Mouse (Mus musculus) G1E-ER4 (cell line): ENCODE measurements around the gene Hoxd4. TPM values are rescaled to one million over a fixed set of nuclear protein-coding genes. Genes with fewer than 3 reads are reported as not detected.

Experiments used
- GATA1 ChIP-seq: IDR thresholded peaks from one replicate; pipeline ENCODE4 v1.8.0; 2012; ENCODE audit warnings: low read length, inconsistent platforms
- polyA plus RNA-seq: library from polyadenylated mRNA; stranded (reverse); fragments of >175 nt; gene quantifications from 2 replicates; pipeline ENCODE4 v1.2.3, GENCODE M21; 2012

The Hoxd4 gene
- polyA plus RNA-seq, 1 experiment, result not detected

DNA sequence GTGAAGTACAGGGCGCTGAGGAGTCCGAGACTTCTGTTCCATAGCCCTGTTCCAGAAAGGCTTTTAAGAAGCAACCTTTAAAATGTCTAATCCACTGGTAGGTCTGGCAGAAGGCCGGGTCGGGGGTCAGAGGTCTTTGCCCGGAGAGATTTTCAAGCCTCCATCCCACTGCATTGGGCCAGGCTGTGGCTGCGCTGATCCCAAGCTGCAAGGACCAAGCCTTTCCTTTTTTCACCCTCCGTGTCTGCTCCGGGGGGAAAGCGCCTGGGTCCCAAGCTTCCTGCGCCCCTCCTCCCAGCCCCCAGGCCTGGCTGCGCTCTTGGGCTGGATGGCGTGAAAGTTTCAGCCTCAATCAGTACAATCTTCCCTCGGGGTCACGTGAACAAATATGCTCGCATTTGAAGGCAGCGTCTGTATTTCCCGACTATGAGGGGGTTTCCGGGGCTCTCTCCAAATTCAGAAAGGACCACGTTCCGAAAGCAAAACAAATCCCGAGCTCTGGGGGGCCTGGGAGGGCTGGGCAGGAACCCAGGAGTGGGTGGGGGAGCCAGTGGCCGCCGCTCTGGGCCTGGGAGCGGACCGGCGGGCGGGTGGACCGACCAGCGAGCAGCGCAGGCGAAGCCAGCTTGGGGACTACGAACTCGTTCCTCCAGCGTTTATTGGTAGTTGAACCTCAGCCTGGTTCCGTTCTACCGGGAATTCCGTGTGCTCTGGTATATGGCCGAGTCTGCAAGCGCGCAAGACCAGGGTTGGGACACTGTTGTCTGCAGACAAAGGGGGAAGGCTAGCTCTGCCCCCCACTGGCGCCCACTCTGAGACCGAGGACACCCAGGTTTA, 24.3 kb downstream of the Hoxd4 start:
- no peak for TF ChIP-seq GATA1

DNA sequence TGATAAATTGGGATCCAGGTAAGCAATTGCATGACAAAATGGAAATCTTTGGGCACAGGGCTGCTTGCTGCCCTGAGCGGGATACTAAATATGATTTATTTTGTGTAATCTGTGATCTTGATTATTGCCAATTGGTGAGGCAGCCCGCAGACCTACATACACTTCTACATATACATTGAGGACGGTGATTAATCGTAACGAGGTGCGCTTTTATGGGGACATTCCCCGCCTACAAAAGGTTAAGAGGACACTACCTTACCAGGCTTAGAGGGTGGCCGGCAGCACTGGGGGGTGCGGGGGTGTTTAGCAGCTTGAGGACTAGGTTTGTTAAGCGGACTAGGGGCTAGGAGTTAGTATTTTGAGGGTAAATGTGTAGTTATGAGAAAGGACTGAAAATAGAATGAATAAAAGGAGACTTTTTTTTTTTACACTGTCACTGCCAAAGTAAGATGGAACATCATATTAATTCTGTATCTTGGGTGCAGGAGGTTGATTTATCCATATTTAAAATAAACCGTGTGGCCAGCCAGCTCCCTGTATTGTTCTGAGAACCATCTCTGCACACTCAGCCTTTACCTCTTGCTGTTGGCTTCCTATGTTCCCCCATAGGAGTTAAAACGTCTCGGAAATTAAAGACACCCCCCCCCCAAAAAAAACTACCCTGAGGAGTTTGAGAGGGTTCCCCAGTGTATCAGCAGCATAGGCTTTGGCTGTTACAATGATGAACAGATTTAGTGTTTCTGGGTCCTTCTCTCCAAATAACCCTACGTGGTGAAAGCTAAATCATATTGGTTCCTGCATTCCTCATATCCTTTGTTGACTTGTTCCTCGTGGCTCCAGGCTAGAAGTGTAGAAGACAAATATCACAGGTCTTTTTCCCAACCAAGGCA, 25.2 kb downstream of the Hoxd4 start:
- no peak for TF ChIP-seq GATA1

DNA sequence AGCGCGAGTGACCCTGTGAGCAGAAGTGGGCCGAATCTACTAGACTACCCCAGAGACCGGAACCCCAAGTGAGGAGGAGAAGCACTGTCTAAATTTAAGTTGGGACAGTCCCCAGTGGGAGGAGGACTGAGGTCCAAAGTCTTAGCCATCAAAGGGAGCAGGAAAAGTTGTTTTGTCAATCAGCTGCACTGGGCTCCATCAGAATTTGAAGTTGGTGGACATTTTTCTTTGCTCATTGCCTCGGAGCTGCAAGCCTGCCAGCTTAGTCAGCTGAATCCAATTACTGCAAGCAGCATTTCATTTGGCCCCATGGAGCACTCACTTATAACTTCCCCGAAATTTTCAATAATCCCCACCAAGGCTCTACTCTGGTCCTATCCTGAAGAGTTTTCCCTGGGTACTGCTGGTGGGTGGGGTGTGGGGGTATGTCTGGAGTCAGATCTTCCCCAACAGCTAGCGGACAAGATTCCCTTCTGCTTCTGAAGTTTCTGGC, 25.9 kb downstream of the Hoxd4 start:
- TF ChIP-seq GATA1, result no peak

DNA sequence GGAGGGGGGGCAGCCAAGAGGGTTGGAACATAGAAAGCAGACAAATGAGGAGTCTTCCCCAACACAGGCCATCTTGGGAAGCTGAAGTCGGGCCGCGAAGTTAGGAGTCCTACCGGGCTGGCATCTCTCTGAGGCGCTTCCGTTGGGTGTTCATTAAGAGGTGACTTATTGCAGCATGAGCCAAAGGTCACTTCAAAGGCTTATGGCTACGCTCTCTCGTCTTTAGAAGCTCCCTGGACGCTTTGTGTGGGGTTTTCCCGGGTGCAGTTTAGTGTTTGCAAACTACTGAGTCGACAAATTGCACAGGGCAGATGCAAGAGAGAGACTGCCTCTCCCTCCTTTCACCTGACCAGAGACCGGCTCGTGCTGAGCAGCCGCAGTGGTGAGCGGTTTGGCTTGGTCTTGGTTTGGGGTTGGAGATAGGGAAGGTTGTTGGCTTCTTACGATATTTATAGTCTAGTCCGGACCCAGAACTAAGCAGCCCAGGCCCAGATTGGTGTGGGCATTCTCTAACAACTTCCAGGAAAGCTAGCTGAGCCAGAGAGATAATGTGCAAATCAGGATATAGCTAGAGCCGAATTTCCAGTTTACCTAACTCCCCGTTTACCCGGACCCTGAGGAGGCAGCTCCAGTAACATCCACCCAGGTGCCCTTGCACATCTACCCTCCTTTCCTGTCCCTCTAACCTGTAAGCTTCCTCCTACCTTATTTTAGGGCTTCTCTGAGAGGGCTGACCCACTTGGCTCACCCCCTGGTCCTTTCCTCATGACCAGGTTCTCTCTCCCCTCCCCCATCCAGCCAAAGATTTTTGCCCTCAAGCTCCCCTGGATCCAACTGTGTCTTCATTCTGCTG, 27.1 kb downstream of the Hoxd4 start:
- no peak for TF ChIP-seq GATA1

DNA sequence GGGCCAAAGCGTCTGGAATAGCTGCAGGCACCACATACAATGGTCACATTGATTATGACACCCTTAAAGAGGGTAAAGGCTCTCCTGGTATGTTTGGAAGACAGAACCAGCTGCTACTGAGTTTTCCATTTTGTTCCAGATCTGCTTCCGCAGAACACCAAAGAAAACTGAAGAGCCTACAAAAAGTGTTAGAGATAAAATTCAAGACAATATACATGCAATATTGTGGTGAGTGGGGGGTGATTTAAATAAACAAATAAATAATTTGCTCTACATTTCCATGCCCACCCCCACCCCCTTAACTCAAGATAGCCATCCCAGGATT, 27.7 kb downstream of the Hoxd4 start:
- TF ChIP-seq GATA1, result no peak

DNA sequence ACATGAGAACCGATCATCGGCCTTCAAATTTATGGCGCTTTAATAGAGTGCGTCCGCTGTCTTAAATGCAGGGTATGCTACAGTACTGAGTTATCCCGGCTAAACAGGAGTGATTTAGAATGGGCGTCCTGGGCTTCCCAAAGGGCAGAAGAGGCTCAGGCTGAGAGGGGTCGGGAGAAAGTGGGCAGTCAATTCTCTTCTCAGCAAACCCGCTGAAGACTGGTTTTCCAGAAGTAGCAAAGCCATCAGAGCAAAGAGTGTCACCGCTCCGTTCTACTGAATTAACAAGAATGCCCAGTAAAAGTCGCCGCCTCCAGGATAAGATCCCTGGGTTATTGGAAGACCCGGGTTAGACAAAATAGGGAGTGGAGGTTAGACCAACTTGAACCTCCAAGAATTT, 28.1 kb downstream of the Hoxd4 start:
- TF ChIP-seq GATA1, result no peak

DNA sequence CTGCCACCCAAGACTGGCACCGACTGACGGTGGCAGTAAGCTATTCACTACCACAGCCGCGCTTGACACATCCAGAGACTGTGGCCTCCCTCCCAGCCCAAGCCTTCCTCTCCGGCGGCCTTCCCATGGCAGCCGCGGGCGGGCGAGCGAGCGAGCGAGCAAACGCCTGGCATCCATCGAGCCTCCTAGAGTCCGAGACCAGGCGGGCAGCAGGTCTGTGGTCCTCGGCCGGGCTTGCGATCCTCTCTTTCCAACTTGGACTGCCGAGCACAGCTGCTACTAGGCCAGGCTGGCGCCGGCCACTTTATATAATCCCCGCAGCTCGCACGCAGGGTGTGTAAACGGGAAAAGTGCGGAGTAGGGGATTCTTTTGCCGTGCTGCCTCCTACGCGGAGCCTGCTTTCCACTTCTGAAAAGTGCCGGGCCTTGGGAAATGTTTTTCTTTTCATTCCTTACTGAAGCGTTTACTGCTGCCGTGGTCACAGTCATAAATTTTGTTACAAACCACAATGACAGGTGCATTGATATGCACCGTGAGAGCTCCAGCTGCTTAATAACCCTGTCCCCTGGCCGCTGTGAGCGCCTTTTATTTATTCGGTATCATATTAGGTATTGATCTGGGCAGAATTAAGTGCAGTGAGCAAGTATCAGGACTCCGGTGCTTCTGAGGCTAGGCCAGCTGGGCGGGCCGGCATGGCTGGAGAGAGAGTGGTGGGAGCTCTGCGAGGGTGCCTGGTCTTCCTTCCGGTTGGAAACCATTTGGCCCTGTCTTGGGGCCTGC, 28.8 kb downstream of the Hoxd4 start:
- no peak for TF ChIP-seq GATA1

DNA sequence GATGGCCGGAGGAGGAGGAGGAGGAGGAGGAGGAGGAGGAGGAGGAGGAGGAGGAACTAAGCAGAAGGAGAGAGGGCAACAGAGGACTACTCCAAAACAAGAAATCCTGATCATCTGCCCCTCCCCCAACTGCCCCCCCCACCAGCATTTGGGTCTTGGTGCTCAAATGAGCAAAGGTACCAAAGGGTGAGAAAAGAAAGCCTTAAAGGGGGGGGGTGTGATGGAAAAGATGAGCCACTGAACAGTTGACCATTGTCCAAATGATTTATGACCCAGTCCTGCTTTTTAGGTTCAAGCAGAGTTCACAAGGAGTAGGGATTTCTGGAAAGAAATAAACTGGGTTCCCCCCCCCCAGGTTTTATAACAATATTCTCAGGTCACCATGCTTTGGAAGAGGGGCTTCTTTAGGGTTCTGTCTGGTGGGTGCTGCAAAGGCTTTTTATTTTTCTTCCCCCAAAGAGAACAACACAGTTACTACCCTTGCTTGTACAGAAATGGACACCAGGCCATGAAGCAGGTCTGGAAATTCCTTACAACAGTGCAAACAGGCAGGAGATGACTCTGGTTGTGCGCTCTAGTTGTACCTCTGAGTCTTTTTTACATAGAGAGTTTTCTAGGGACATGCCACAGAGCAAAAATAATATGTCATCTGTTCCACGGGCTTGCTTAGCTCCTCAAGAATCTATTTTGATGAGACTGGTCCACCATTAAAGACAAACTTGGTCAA, 29.7 kb downstream of the Hoxd4 start:
- no peak for TF ChIP-seq GATA1

DNA sequence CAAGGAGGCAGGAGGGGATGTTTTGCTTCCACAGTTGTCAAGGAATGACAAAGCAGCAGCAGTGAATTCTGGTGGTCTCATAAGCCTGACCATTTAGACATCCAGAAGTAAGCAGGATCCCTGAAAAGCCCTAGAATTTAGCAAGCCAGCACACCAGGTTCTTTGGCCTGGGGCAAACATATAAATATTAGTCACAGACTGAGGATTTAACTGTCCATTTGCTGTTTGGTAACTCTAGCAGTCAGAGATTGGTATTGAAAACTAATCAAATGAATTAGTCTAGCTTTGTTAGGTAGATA, 30.2 kb downstream of the Hoxd4 start:
- no peak for TF ChIP-seq GATA1

DNA sequence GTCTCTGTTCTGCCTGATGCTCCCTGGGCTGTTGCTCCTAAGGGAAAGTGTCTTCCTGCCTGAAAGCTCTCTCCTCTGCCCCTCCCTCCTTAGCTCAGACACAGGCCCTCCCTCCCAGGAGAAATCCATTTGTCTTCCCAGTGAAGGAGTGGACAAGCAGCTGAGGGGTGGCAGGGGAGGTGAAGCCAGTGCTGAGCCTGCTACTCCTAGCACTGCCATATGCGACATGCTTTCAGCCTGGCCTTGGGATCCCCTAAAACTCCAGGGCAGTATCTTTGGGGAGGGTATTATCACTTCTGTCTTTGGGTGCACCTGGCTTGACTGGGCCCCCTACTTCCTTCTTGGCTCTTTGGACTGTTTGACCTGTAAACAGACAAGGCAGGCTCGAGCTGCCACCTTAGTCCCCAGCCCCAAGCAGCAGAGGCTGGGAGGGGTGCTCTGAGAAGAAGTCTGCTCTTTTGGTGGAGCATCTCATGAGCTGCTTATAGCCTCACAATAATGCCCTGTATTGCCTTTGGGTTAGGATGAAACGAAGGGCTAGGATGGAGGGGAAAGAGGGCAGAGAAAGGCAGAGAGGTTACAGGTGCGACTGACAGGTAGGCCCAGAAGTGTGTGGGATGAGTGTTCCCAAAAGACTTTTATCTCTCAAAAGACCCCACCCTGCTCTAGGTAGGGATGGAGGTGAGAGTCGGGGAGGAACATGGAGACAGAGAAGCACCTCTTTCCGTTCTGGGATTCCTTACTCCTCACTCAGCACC, 34.0 kb downstream of the Hoxd4 start:
- TF ChIP-seq GATA1, result no peak

DNA sequence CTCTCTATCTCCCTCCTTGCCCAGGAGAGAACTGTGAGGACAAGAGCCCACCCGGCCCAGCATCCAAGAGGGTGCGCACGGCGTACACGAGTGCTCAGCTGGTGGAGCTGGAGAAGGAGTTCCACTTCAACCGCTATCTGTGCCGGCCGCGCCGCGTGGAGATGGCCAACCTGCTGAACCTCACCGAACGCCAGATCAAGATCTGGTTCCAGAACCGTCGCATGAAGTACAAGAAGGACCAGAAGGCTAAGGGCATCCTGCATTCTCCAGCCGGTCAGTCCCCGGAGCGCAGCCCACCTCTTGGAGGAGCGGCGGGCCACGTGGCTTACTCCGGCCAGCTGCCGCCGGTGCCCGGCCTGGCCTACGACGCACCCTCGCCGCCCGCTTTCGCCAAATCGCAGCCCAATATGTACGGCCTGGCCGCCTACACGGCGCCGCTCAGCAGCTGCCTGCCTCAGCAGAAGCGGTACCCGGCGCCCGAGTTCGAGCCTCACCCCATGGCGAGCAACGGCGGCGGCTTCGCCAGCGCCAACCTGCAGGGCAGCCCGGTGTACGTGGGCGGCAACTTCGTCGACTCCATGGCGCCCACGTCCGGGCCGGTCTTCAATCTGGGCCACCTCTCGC, 34.7 kb downstream of the Hoxd4 start:
- TF ChIP-seq GATA1, result no peak

DNA sequence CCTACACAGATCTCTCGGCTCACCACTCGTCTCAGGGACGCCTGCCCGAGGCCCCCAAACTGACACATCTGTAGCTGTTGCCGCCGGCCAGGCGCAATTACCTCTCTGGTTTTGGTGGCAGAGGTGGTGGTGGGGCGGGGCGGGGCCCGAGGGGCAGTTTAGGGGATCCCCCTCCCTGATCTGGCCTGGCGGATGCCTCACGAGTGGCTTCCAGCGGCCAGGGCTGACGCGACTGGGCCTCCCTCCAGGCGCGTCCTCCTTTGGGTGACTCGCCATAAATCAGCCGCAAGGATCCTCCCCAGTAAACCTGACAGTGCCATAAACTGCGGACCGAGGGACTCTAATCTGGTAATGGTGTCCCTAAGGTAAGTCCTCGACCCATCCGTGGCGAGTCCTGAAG, 35.3 kb downstream of the Hoxd4 start:
- no peak for TF ChIP-seq GATA1

DNA sequence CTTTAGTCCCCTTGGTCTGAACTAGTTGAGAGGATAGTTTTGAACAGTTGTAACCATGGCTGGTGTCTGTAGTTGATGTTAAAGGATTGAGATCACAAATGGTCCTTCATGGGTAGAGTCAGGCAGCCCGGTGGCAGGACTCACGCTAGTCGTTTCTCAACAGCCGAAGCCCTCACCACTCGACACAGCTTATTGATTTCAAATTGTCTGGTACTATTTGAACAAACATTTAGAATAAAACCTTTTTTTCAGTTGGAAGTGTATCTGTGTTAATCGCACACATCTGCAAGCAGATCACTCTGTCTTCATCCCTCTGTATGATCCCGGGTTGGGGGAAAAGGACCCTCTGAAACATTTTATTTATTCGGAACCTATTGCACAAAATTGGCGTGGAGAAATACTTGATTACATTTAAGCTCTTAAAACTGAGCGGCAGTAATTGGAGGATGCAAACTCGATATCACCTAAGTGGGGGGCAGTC, 36.0 kb downstream of the Hoxd4 start:
- no peak for TF ChIP-seq GATA1

DNA sequence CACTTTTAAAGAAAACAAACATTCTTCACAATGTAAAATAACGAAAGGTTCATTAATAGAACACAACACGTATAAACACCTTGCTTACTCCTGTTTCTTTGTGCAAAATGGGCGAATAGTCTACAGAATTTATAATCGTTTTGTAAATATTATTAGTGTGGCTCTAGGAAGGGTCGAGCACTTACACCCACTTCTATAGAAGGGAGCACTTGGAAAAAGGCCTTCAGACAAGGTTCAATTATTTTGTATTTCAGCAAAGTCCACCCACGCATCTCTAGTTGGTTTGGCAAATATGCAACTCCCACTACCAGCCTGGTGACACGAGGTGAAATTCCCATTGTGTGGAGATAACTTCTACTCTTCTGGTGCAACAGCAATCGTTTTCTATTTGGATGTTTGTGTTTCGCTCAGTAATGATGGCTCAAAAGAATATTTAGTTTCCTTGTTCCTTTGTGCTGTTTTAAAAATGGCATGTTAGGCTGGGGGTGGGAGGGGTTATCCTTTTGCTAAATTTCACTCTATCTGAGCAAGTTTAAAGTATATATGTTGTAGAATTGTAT, 36.8 kb downstream of the Hoxd4 start:
- TF ChIP-seq GATA1, result no peak
